Mouse (Mus musculus) intestine, embryonic 16.5 days (tissue): ENCODE measurements around the gene Efs. TPM values are rescaled to one million over a fixed set of nuclear protein-coding genes. Genes with fewer than 3 reads are reported as not detected.
A peak's percentile ranks its signal among the peaks of the same experiment; 100 is the strongest.

Experiments
- microRNA counts: library from miRNA; unstranded; fragments of <30 nt; microRNA quantifications from one replicate; lab custom pipeline; 2016
- microRNA-seq: library from miRNA; unstranded; fragments of <30 nt; microRNA quantifications from one replicate; pipeline ENCODE4, GENCODE M21; 2016
- polyA plus RNA-seq: library from polyadenylated mRNA; unstranded; fragments of >200 nt; fragmentation: Nextera tagmentation; extraction: Ambion mirVana; gene quantifications from 2 replicates; pipeline ENCODE4 v1.2.1, GENCODE M21; 2015

Gene Efs
- polyA plus RNA-seq, 1 experiment from 2014 or later, result 17.1 TPM

MicroRNAs encoded within 50 kb of the gene (microRNA counts, 519-probe panel; counts per million panel counts)
- microRNA mmu-miR-208a (lab: Ali Mortazavi, UCI), result 2,272 counts per million, percentile 54 among the panel's probes with 10 or more counts
- microRNA mmu-miR-208b (lab: Ali Mortazavi, UCI), result 1,707 counts per million, percentile 24 among the panel's probes with 10 or more counts

Small RNAs within 50 kb of the gene (microRNA-seq; reads per million reads assigned to microRNA genes)
- gene Mir208a (3.6 reads per million, percentile 10 among the genes with 10 or more reads in this experiment), gene Mir208b (45.3 reads per million, percentile 38 among the genes with 10 or more reads in this experiment)

Other genes starting within 250 kb of the Efs start
- gene 1700123O20Rik, start 239.9 kb downstream of the Efs start, polyA plus RNA-seq, result 82.0 and 90.2 TPM in 2 replicates
- 78.7 and 82.6 TPM in 2 replicates for gene Acin1, start 239.2 kb downstream of the Efs start, polyA plus RNA-seq
- 0.07 and 0.15 TPM in 2 replicates for gene Gm29776, start 227.3 kb downstream of the Efs start, polyA plus RNA-seq
- 0.28 TPM in 1 of 2 replicates, not detected in the other for gene Cebpe, start 214.0 kb downstream of the Efs start, polyA plus RNA-seq
- 45.7 and 60.3 TPM in 2 replicates for gene Slc7a8, start 144.2 kb downstream of the Efs start, polyA plus RNA-seq
- gene Rnf212b, start 112.0 kb downstream of the Efs start, polyA plus RNA-seq, result 0.13 TPM in 1 of 2 replicates, not detected in the other
- gene Homez, start 55.2 kb downstream of the Efs start, polyA plus RNA-seq, result 6.1 and 10.2 TPM in 2 replicates
- gene Ppp1r3e, start 48.6 kb downstream of the Efs start, polyA plus RNA-seq, result 1.4 and 1.8 TPM in 2 replicates
- gene Bcl2l2, start 42.7 kb downstream of the Efs start, polyA plus RNA-seq, result 5.1 and 5.8 TPM in 2 replicates
- gene Gm20521, start 42.7 kb downstream of the Efs start, polyA plus RNA-seq, result 0.49 and 0.76 TPM in 2 replicates
- gene Pabpn1, start 33.6 kb downstream of the Efs start, polyA plus RNA-seq, result 79.8 and 84.7 TPM in 2 replicates
- 21.2 and 23.8 TPM in 2 replicates for gene Slc22a17, start 13.0 kb downstream of the Efs start, polyA plus RNA-seq
- 0.12 TPM in 1 of 2 replicates, not detected in the other for gene Il25, start 6.6 kb upstream of the Efs start, polyA plus RNA-seq
- gene Cmtm5, start 10.1 kb upstream of the Efs start, polyA plus RNA-seq, result 2.0 and 2.8 TPM in 2 replicates
- 0.46 and 0.77 TPM in 2 replicates for gene Myh6, start 40.8 kb upstream of the Efs start, polyA plus RNA-seq
- gene Gm17428, start 50.8 kb upstream of the Efs start, polyA plus RNA-seq, result not detected in 2 replicates
- gene Myh7, start 68.5 kb upstream of the Efs start, polyA plus RNA-seq, result 2.6 and 4.1 TPM in 2 replicates
- 87.2 and 89.2 TPM in 2 replicates for gene Ngdn, start 89.3 kb upstream of the Efs start, polyA plus RNA-seq
- 2.7 and 3.0 TPM in 2 replicates for gene Zfhx2, start 166.2 kb upstream of the Efs start, polyA plus RNA-seq
- gene Thtpa, start 168.7 kb upstream of the Efs start, polyA plus RNA-seq, result 17.9 and 20.7 TPM in 2 replicates
- 106 and 120 TPM in 2 replicates for gene Ap1g2, start 180.5 kb upstream of the Efs start, polyA plus RNA-seq
- gene Jph4, start 190.8 kb upstream of the Efs start, polyA plus RNA-seq, result 0.82 and 1.2 TPM in 2 replicates